Mouse (Mus musculus): Measurements from ENCODE around the gene Mvb12a. TPM values are rescaled to one million over a fixed set of nuclear protein-coding genes. Genes with fewer than 3 reads are reported as not detected.

Mvb12a gene
- total and polyA plus RNA-seq, 3 experiments = 80.5 to 157 (median 128) TPM

DNA sequence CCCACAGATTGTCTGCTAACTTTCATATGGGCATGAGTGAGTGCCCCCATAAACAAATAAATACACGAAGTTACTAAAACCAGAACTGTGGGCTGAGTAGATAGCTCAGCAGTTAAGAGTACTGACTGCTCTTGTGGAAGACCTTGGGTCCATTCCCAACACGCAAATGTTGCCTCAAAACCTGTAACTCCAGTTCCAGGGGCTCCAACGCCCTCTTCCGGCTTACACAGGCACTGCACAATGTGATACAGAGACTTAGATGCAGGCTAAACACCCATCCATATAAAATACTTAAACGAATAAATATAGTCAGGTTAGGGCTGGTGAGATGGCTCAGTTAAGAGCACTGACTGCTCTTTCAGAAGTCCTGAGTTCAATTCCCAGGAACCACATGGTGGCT lies 27.7 kb upstream of the Mvb12a start:
- DNase-seq (ENCODE audit: extremely low read depth) = no peak
- in situ Hi-C loops (cut with MboI; ENCODE audit: low pct_ligation_motif_present, low pct_unique_long_range_greater_than_20kb, low sequenced_read_pairs) (no loop called here), dilution Hi-C loops (cut with MboI; ENCODE audit: extremely low pct_ligation_motif_present, extremely low pct_unique_long_range_greater_than_20kb, low sequenced_read_pairs) (no loop called here)
- H3K9ac ChIP-seq (ENCODE audit: insufficient read depth, low read depth) = no peak overlapping the region
- H3K36me3 ChIP-seq (replicated peaks in 1 of 2; ENCODE audit: control insufficient read depth in 1 of 2, insufficient read depth in 1 of 2, low read length in 1 of 2) = no peaks in the 10 kb centered on the region
- no peaks in the 10 kb centered on the region for H3K79me2 ChIP-seq (replicated peaks; ENCODE audit: control insufficient read depth, extremely low read depth, insufficient read depth, poor library complexity, severe bottlenecking)
- no peak overlapping the region for H3K4me3 ChIP-seq (replicated peaks in 1 of 3; ENCODE audit: low read depth in 2 of 3, low read length in 2 of 3, poor library complexity in 1 of 3)
- H3K4me1 ChIP-seq (ENCODE audit: control insufficient read depth in 1 of 2, insufficient read depth in 2 of 2) = peaks cover 3 to 10% of the 10 kb centered on the region in 2 experiments; a peak in 1 of 4 replicates
- H3K9me3 ChIP-seq (replicated peaks; ENCODE audit: low read length) = no peaks in the 10 kb centered on the region
- TF ChIP-seq JUND (conservative IDR thresholded peaks at IDR 0.05; ENCODE audit: low read depth, low read length) (no peak), MAX (IDR thresholded peaks at IDR 0.05; ENCODE audit: low read length) (no peak), SMC3 (IDR thresholded peaks at IDR 0.05; ENCODE audit: low read depth, low read length) (no peak), MXI1 (IDR thresholded peaks at IDR 0.05; ENCODE audit: low read depth, low read length) (no peak), JUN (IDR thresholded peaks at IDR 0.05; ENCODE audit: insufficient read depth, low read depth, low read length) (no peak), CTCF (conservative IDR thresholded peaks at IDR 0.05 in 1 of 2, IDR thresholded peaks at IDR 0.05 in 1 of 2; ENCODE audit: low read depth in 2 of 2, low read length in 2 of 2) (peak in 1 of 2 experiments; percentile 12; a peak in 2 of 4 replicates), CHD1 (IDR thresholded peaks at IDR 0.05; ENCODE audit: low read depth, low read length) (no peak)
- H3K4me2 ChIP-seq (ENCODE audit: insufficient read depth, low read depth, poor library complexity, severe bottlenecking) = no peak overlapping the region
- peaks cover 18% of the 10 kb centered on the region for H3K27me3 ChIP-seq (replicated peaks)
- H3K27ac ChIP-seq (ENCODE audit: insufficient read depth, low read depth) = no peak overlapping the region

DNA sequence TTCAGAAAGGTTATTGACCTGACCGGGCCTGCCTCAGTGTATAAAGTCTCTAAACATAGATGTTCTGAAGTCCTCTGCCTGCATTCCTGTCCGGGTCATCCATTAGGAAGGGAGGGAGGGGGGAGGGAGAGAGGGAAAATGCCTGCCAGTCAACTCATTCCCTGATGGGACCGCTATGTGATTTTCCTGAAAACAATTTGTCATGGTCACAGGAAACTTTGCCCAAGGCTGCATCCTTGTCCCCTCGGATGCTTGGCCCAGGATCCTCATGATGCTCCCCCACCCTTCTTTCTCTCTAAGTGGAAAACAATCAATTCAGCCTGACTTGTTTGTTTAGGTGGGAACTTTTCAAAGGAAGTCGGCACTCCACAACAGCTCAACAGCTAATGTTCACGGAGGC lies 25.9 kb upstream of the Mvb12a start:
- TF ChIP-seq MAZ (IDR thresholded peaks at IDR 0.05; ENCODE audit: low read depth, low read length) (no peak), UBTF (IDR thresholded peaks at IDR 0.05; ENCODE audit: low read depth, low read length) (no peak), E2F4 (IDR thresholded peaks at IDR 0.05; ENCODE audit: insufficient replicate concordance, low read depth, low read length) (no peak), HCFC1 (IDR thresholded peaks at IDR 0.05; ENCODE audit: low read depth, low read length) (no peak), ZMIZ1 (IDR thresholded peaks at IDR 0.05; ENCODE audit: low read depth, low read length) (no peak), SIN3A (IDR thresholded peaks at IDR 0.05; ENCODE audit: low read length) (no peak), JUND (conservative IDR thresholded peaks at IDR 0.05; ENCODE audit: low read depth, low read length) (no peak), IRF4 (IDR thresholded peaks at IDR 0.05; ENCODE audit: low read depth, low read length) (no peak), RCOR1 (conservative IDR thresholded peaks at IDR 0.05; ENCODE audit: low read depth, low read length) (no peak), POLR2A (IDR thresholded peaks at IDR 0.05; ENCODE audit: low read depth, low read length) (no peak), SMC3 (IDR thresholded peaks at IDR 0.05; ENCODE audit: low read depth, low read length) (no peak), ZNF384 (IDR thresholded peaks at IDR 0.05; ENCODE audit: low read depth, low read length) (no peak), ZC3H11A (IDR thresholded peaks at IDR 0.05; ENCODE audit: low read depth, low read length) (no peak), USF2 (conservative IDR thresholded peaks at IDR 0.05; ENCODE audit: low read depth, low read length) (no peak), CHD1 (IDR thresholded peaks at IDR 0.05; ENCODE audit: low read depth, low read length) (no peak)
- Histone ChIP-seq H3K9me3 (replicated peaks; ENCODE audit: low read length) (no peaks in the 10 kb centered on the region), H3K4me1 (ENCODE audit: control insufficient read depth in 1 of 2, insufficient read depth in 2 of 2) (peaks cover 9 to 22% of the 10 kb centered on the region in 2 experiments; a peak in 3 of 4 replicates), H3K9ac (ENCODE audit: insufficient read depth, low read depth) (no peak overlapping the region), H3K79me2 (replicated peaks; ENCODE audit: control insufficient read depth, extremely low read depth, insufficient read depth, poor library complexity, severe bottlenecking) (no peaks in the 10 kb centered on the region), H3K27me3 (replicated peaks) (peaks cover 3% of the 10 kb centered on the region), H3K4me2 (ENCODE audit: insufficient read depth, low read depth, poor library complexity, severe bottlenecking) (no peak overlapping the region), H3K36me3 (replicated peaks in 1 of 2; ENCODE audit: control insufficient read depth in 1 of 2, insufficient read depth in 1 of 2, low read length in 1 of 2) (no peaks in the 10 kb centered on the region), H3K4me3 (replicated peaks in 1 of 3; ENCODE audit: low read depth in 2 of 3, low read length in 2 of 3, poor library complexity in 1 of 3) (no peak overlapping the region), H3K27ac (ENCODE audit: insufficient read depth, low read depth) (no peak overlapping the region)
- DNase-seq (ENCODE audit: extremely low read depth) = no peak
- dilution Hi-C loops (cut with MboI; ENCODE audit: extremely low pct_ligation_motif_present, extremely low pct_unique_long_range_greater_than_20kb, low sequenced_read_pairs) = no loop called here
- in situ Hi-C loops (cut with MboI; ENCODE audit: low pct_ligation_motif_present, low pct_unique_long_range_greater_than_20kb, low sequenced_read_pairs) = no loop called here
